Mouse (Mus musculus) left cerebral cortex, adult 8-10 months (tissue): ENCODE results near the gene Cntfr. TPM values are rescaled to one million over a fixed set of nuclear protein-coding genes. Genes with fewer than 3 reads are reported as not detected.
A peak's percentile ranks its signal among the peaks of the same experiment; 100 is the strongest.

Source experiments
- DNase-seq, 2 experiments: peaks; one replicate each; pipeline ENCODE4 v3.0.0; 2022; ENCODE audit warnings: low spot score in 2 of 2
- total RNA-seq, 4 experiments: library from RNA; stranded (reverse); gene quantifications; 2 replicates each; pipeline ENCODE4 v1.2.4; 2022

Gene Cntfr
- 100 to 1,000 TPM in 3 of 4 experiments, 10 to 100 TPM in 1; 96.7 to 125 (median 111) TPM for total RNA-seq

GRCm38 (mm10) chr4:41696930-41697841 is at the start of gene Cntfr:
Gene Cntfr, minus strand, starts transcription at chr4:41697089.
- DNase-seq = peak in 1 of 2 experiments; percentile 80

DNA sequence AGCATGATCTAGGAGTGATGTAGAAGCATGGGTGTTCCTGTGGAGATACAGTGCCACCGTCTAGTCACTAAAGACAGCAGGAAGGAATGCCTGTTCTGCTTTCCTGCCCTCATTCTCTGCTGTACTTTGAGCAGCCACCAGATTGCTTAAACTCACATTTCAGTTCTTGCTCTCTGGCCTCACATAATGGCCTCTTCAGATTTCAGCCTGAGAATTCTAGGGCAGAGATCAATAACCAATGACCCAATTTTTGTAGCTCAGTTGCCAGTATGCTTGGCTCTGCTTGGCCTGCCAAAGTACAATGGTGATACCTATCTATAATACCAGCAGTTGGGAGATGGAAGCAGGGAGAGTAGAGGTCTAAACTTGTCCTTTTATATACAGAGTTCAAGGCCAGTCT is 48.1 kb upstream of the Cntfr start:
- DNase-seq = no peak

DNA sequence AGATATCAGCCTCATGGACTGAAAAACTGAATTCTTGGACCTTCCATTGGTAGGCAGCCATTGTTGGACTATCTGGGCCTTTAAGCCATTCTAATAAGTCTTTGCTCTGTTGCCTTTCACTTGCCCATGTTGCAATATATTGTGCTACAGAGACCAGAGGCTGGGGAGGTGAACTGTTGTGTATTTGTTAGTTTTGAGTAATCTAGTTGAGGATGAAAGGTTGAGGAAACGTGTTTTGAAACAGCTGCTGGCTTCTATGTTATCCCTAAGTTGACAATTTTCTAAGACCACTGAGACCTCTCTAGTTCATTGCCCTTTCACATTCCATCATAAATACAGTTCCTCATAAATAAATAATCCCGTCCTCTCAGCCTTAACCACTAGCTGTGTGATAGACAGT is 47.2 kb upstream of the Cntfr start:
- no peak for DNase-seq

- DNase-seq = peak; percentile 88 to 94
Observed at GRCm38 (mm10) chr4:41741158-41741560, 44.3 kb upstream of the Cntfr start.

- DNase-seq = peak; percentile 57 to 81
Observed at GRCm38 (mm10) chr4:41740380-41741157, 43.7 kb upstream of the Cntfr start.

- no peak for DNase-seq
Observed at GRCm38 (mm10) chr4:41739260-41739659, 42.4 kb upstream of the Cntfr start.

DNA sequence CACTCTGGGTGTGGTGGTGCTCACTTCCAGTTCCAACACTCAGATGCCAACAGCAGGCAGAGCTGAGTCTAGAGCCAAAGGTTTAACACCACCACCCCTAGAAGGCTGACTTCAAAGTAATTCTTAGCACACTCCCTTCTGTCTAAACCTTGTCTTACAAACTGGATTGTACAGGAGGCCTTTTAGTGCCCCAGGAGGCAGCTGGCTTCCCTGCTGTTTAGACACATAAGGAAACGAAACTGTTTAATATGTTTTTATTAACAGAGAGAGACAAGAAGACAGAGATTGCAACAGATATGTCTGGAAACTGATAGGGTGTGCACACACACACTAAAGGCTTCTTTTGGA is 41.3 kb upstream of the Cntfr start:
- no peak for DNase-seq

DNA sequence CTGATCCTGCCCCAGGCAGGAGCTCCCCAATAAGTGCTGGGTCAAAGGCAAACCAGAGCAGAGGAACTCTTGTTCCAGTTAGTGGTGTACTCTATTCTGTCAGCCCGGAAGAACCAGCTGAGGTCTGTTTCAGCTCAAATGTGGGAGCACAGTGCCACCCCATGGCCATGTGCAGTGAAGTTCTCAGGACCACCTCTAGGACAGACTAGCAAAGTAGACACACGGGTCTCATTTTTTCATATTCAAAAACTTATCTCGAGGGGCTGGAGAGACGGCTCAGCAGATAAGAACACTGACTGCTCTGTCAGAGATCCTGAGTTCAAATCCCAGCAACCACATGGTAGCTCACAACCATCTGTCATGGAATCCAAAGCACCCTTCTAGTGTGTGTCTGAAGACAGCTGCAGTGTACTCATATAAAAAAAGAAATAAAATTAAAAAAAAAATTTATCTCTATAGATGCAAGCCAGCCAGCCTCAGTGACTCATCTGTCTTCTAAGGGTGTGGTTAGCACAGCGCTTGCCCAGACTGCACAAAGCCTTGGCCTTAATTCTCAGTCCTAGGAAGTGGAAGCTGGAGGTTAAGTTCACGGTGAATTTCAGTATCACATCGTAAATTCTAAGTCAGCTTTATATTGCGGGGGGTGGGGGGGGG is 40.8 kb upstream of the Cntfr start:
- peak; percentile 60 to 62 for DNase-seq

DNA sequence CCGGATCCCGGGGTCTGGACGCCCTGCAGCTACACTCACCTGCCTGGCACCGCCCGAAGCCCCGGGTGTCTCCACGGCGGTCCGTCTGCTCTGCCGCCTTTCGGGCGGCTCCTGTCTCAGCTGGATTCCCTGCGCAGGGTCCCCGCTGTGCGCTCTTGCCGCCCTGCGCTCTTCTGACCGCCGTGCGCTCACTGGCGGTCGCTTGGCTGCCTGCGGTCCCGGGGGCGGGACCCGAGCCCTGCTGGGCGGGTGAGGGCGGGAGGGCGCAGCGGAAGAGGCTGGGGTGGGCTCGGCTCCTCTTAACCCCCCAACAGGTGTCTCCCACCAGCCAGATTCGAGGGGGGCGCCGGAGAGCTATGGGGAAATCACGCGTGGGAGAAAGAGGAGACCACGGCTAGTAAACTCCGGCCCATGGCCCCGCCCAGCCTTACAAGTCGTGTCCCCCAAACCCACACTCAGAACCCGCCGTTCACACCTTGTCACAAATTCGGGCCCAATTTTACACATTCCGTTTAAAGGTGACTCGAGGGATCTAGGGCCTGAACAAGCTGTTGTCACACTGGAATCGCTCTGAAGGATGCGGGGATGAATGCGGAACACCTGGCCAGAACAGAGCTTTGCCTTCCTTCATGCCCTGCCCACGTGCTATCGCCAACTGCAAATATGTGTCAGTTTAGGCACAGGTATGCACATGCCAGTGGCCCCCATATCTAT is 34.3 kb upstream of the Cntfr start, which contains the start of gene Arid3c:
Gene Arid3c, minus strand, starts transcription at position 91 of the 714 bp plus-strand sequence.
- no peak for DNase-seq

DNA sequence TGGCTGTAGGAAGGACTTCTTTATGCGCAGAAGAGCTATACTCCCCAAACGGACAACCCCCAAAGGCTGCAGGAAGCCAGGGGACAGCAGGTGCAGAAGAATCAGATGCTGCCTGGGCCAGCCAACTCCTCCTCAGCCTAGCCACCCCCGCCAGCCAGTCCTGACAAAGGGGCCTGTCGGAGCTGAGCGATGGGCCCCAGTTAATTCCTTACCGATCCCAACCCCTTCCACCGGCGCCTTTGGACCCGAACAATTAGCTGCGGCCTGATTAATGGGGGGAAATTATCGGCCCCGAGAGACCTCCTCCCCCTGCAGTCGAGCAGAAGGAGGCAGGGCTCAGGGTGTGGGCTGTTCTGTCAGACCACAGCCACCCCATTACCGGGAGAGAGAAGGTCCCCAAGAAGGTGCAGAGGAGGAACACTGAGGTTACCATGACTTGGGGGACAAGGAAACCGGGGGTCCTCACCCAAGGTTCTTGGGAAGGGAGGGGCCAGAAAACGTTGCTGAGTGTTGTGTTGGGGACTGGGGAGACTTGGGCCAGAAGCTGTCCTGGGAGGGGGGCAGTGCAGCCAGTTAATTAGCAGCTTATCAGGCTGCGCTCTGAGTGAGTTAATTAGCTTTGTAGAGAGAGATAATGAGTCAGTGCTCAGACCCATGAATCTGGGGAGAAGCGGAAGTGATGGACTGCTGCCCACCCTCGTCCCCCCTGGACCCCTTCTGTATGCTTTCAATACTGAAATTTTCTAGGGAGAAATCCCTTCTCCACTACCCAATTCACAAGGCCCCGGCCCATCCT is 30.1 kb upstream of the Cntfr start:
- DNase-seq = no peak

GRCm38 (mm10) chr4:41722918-41723351 is 26.0 kb upstream of the Cntfr start, which contains the start of gene Dctn3:
Gene Dctn3, minus strand, starts transcription at chr4:41723170.
- DNase-seq = peak; percentile 77 to 96

DNA sequence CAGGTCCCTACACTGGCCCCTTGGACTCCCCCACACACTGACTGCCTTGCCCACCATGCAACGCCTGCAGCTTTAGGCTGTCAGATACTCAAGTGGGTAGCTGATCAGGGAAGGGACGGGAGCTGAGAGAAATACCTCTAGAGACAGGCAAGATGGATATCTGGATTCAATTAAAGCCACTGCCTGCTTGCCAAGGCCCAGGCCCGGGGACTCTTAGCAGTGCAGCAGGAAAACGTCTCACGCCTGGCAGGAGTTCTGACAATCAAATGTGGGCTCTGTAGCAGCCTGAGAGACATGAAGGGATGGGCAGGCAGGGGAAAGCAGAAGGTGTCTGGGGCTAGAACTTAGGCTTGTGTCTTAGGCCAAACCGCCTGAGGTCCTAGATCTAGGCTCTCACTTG is 19.9 kb upstream of the Cntfr start:
- DNase-seq = no peak

DNA sequence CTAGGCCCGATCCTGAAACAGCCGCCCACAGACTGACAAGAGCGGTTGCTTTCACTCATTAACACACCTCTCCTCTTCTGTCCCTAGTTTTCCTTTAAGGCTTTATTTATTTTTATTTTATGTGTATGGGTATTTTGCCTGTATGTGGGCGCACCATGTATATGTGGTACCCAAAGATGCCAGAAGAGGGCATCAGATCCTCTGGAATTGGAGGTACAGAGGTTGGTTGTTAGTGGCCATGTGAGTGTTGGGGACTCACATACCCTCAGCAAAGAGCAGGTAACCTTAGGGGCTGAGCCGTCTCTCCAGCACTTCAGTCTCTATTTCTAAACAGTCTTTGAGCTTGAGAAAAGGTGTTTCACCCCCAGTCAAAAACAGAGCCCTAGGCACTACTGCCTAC is 18.7 kb upstream of the Cntfr start:
- no peak for DNase-seq

- DNase-seq = no peak
Observed at GRCm38 (mm10) chr4:41715082-41715481, 18.2 kb upstream of the Cntfr start.

DNA sequence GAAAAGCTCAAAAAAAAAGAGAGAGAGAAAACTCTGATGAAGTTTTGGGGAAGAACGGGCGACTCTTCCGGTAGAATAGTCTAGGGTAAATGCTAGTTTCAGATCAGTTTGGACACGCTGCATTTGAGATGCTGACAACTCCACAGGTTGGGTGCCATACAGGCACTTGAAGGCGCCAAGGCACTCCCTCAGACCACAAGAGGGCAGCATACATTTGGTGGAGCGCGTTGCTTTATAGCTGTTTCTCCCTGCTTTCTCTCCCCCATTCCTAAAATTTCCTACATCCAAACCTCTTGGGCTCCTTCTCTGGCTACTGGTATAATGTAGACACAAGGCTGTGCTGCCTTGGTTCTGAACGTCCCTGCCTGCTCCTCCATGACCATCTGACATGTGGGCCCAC is 17.4 kb upstream of the Cntfr start:
- peak in 1 of 2 experiments; percentile 59 for DNase-seq

DNA sequence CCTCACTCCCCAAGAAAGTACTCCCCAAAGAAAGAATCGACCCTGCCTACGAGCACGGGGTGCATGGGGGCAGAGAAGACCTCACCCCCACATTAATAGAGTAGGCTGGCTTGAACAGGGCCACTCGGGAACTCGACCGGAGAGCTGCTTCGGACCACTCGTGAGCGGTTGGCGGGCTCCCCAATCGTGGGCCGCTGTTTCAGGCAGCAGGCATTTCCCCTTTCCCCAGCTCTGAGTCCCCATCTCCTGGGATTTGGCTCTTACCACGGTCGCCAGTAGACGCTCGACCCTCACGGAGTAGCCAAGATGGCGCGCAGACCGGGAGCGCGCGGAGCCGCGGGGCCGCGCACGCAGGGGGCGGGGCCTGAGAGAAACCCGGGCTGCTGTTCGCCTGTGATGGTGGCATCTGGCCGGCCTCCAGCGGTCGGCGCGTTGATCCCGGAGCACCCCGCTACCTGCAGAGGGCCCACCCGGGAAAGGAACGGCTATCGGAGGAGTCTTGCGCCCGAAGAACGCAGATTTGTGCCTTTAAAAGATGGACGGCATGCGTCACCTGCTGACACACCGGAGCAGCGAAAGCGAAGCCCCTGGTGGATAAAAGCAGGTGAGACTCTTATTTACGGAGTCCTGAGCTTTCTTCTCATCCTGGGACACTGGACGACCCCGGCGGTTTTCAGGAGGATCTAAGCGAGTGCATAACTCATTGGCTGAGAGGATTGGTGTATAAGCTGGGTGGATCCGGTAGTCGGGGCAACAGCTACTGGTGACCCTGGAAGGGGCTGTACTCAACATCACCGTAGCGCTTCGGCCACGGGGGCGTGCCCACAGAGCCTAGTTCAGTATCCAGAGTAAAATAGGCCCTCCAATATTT is 16.5 kb upstream of the Cntfr start, which contains the start of gene Rpp25l:
Gene Rpp25l, minus strand, starts transcription at position 338 of the 871 bp plus-strand sequence.
- peak; percentile 74 to 75 for DNase-seq

DNA sequence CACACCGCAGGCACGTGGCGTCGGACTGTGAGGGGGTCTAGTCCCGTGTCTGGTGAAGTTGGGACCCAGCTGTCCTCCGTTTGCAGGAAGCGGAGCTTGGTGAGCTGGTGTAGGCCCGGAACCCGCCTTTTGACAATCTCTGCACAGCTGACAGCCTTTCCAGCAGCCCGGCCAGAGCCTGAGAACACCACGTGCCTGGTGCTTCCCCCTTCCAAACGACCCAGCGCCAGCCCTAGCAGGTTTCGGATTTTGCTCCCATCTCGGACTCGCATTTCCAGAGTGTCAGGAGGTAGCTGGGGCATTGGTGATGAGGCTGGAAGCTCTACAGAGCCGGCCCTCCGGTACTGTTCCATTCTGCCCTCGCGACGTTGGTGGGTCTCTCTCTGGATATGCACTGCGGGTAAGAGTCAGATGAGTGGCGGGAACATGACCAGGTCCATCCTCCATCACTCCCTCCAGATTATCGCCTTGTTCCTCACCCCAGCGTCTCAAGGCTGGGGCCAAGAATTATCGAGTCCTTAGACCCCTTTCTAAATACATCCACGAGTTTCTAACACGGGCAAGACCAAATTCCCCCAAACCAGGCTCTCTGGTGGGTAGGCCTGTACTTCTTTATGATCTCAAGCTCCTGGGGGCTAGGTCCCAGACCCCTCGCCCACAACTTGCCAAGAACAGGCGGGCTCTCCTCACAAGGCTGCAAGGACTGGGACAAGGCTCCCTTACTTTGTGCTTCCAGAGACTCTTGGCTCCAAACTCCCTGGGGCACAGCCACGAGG is 15.7 kb upstream of the Cntfr start:
- DNase-seq = no peak

GRCm38 (mm10) chr4:41711705-41712375 is 15.0 kb upstream of the Cntfr start:
- no peak for DNase-seq
